Mouse (Mus musculus): ENCODE measurements around the gene Gigyf2.

GRCm38 (mm10) chr1:87406012-87406411 lies 79.2 kb downstream of the Gigyf2 start:
- TF ChIP-seq GATA1 (IDR thresholded peaks at IDR 0.05; ENCODE audit: borderline replicate concordance, low read length) (no peak), FLI1 (IDR thresholded peaks at IDR 0.05; ENCODE audit: low read length) (no peak)

Data from megakaryocyte, embryonic 14.5 days (primary cell).